Mouse (Mus musculus): ENCODE results near the gene Setd4.

GRCm38 (mm10) chr16:93547122-93547521 lies 56.7 kb downstream of the Setd4 start:
- no peak for TF ChIP-seq CTCF (IDR thresholded peaks at IDR 0.05; ENCODE audit: low read depth)
- no peak for TF ChIP-seq EP300 (IDR thresholded peaks at IDR 0.05; ENCODE audit: low read depth)

Data from liver, embryonic 14.5 days (tissue).